Mouse (Mus musculus) neural tube, embryonic 12.5 days (tissue): ENCODE data around the gene Fance. TPM values are rescaled to one million over a fixed set of nuclear protein-coding genes. Genes with fewer than 3 reads are reported as not detected.
"Not testable (repeated sequence)": the region's sequence is repeated elsewhere in the genome, so short reads cannot be mapped to it uniquely, and the experiment has no call there.

Experiments used
- ATAC-seq: fragments of 200-750 bp; cut with Nextera tagmentation; 2 replicates; pipeline ENCODE4 v1.8.0; 2017; ENCODE audit warnings: low read depth, mild to moderate bottlenecking, moderate TSS enrichment, moderate library complexity; ENCODE audit not compliant: low FRiP score
- H3K27ac ChIP-seq: fragments of 300-500 bp; sonication (generic); 2 replicates; pipeline ENCODE4 v1.5.1; 2016
- H3K27me3 ChIP-seq: fragments of 300-500 bp; sonication (generic); replicated peaks from 2 replicates; pipeline ENCODE4 v1.6.1; 2016; ENCODE audit warnings: mild to moderate bottlenecking
- H3K36me3 ChIP-seq: fragments of 300-500 bp; sonication (generic); 2 replicates; pipeline ENCODE4 v1.6.1; 2016; ENCODE audit warnings: mild to moderate bottlenecking
- H3K4me1 ChIP-seq: fragments of 300-500 bp; sonication (generic); 2 replicates; pipeline ENCODE4 v1.6.1; 2016
- H3K4me2 ChIP-seq: fragments of 300-500 bp; sonication (generic); replicated peaks from 2 replicates; pipeline ENCODE4 v1.6.1; 2016; ENCODE audit warnings: mild to moderate bottlenecking
- H3K4me3 ChIP-seq: fragments of 300-500 bp; sonication (generic); 2 replicates; pipeline ENCODE4 v1.5.1; 2016
- H3K9ac ChIP-seq: fragments of 300-500 bp; sonication (generic); 2 replicates; pipeline ENCODE4 v1.6.1; 2016; ENCODE audit warnings: mild to moderate bottlenecking
- H3K9me3 ChIP-seq: fragments of 300-500 bp; sonication (generic); 2 replicates; pipeline ENCODE4 v1.6.1; 2016; ENCODE audit warnings: mild to moderate bottlenecking
- WGBS: fragments of 180-500 bp; shearing (Covaris S2); methylation state at CpG from one replicate; pipeline ENCODE4 v1.1.7; 2016; 5-methylcytosine and 5-hydroxymethylcytosine counted together
- polyA plus RNA-seq: library from polyadenylated mRNA; unstranded; fragments of >200 nt; fragmentation: Nextera tagmentation; extraction: Ambion mirVana; gene quantifications from 2 replicates; pipeline ENCODE4 v1.2.1, GENCODE M21; 2016

Gene Fance
- polyA plus RNA-seq, 1 experiment from 2014 or later = 31.2 TPM

- H3K4me3 ChIP-seq = peak overlapping the region; percentile 94
- WGBS = under 1% methylated on average over 25 of the region's 25 CpGs
- ATAC-seq = peak; percentile 30
- peak overlapping the region; percentile 96 for H3K4me2 ChIP-seq
- peak overlapping the region; percentile 98 for H3K9ac ChIP-seq
- no peaks in the 10 kb centered on the region for H3K9me3 ChIP-seq
- peak overlapping the region; percentile 86 for H3K27ac ChIP-seq
- H3K36me3 ChIP-seq = peaks cover 40% of the 10 kb centered on the region
- peaks cover 29% of the 10 kb centered on the region for H3K4me1 ChIP-seq
- no peaks in the 10 kb centered on the region for H3K27me3 ChIP-seq
Observed at GRCm38 (mm10) chr17:28328946-28329345, 15.6 kb downstream of the Fance start.

GRCm38 (mm10) chr17:28329503-28330231, 16.3 kb downstream of the Fance start:
- WGBS = 5% methylated on average over 4 of the region's 4 CpGs
- no peak for ATAC-seq

GRCm38 (mm10) chr17:28330232-28330546, 16.9 kb downstream of the Fance start:
- no peak overlapping the region for H3K27ac ChIP-seq
- H3K36me3 ChIP-seq = peaks cover 37% of the 10 kb centered on the region
- H3K27me3 ChIP-seq = no peaks in the 10 kb centered on the region
- 0 out of 2 replicates have a peak overlapping the region, but pooled peaks have one; percentile 94 for H3K4me3 ChIP-seq
- peaks cover 29% of the 10 kb centered on the region for H3K4me1 ChIP-seq
- H3K9ac ChIP-seq = peak overlapping the region; percentile 98; the same call in 1 of the 2 replicates
- ATAC-seq = no peak
- WGBS = 60% methylated on average over 2 of the region's 2 CpGs
- H3K9me3 ChIP-seq = no peaks in the 10 kb centered on the region
- peak overlapping the region; percentile 96 for H3K4me2 ChIP-seq

More at GRCm38 (mm10) chr17:28329503-28330231, 16.3 kb downstream of the Fance start:
- Histone ChIP-seq H3K9me3 (no peaks in the 10 kb centered on the region), H3K27me3 (no peaks in the 10 kb centered on the region), H3K4me3 (peak overlapping the region; percentile 94), H3K4me2 (peak overlapping the region; percentile 96), H3K4me1 (peaks cover 29% of the 10 kb centered on the region), H3K27ac (no peak overlapping the region), H3K36me3 (peaks cover 36% of the 10 kb centered on the region), H3K9ac (peak overlapping the region; percentile 98)

GRCm38 (mm10) chr17:28330590-28330989, 17.3 kb downstream of the Fance start:
- not testable (repeated sequence) for H3K9me3 ChIP-seq, ATAC-seq, H3K27ac ChIP-seq, H3K4me3 ChIP-seq, H3K27me3 ChIP-seq, H3K9ac ChIP-seq, H3K4me2 ChIP-seq
- 67% methylated on average over 8 of the region's 8 CpGs for WGBS
- Histone ChIP-seq H3K4me1 (peaks cover 29% of the 10 kb centered on the region), H3K36me3 (peaks cover 35% of the 10 kb centered on the region)

- Histone ChIP-seq H3K4me3 (no peak overlapping the region), H3K4me1 (peaks cover 29% of the 10 kb centered on the region), H3K9me3 (no peaks in the 10 kb centered on the region), H3K36me3 (peaks cover 34% of the 10 kb centered on the region), H3K4me2 (no peak overlapping the region), H3K27ac (no peak overlapping the region), H3K27me3 (no peaks in the 10 kb centered on the region), H3K9ac (no peak overlapping the region)
- 35% methylated on average over 5 of the region's 7 CpGs for WGBS
- ATAC-seq = no peak
Observed at GRCm38 (mm10) chr17:28331241-28332112, 18.2 kb downstream of the Fance start.

- no peaks in the 10 kb centered on the region for H3K27me3 ChIP-seq
- no peak overlapping the region for H3K27ac ChIP-seq
- H3K4me3 ChIP-seq = no peak overlapping the region
- WGBS = 40% methylated on average over 13 of the region's 13 CpGs
- peaks cover 29% of the 10 kb centered on the region for H3K4me1 ChIP-seq
- H3K9ac ChIP-seq = no peak overlapping the region
- H3K4me2 ChIP-seq = no peak overlapping the region
- peaks cover 34% of the 10 kb centered on the region for H3K36me3 ChIP-seq
- ATAC-seq = no peak
- H3K9me3 ChIP-seq = no peaks in the 10 kb centered on the region
Observed at GRCm38 (mm10) chr17:28332113-28332914, 19.0 kb downstream of the Fance start.

GRCm38 (mm10) chr17:28332915-28333546, 19.7 kb downstream of the Fance start:
- no peak overlapping the region for H3K9ac ChIP-seq

GRCm38 (mm10) chr17:28335267-28335666, 21.9 kb downstream of the Fance start:
- H3K9ac ChIP-seq = no peak overlapping the region
- H3K36me3 ChIP-seq = peaks cover 26% of the 10 kb centered on the region
- H3K27ac ChIP-seq = no peak overlapping the region
- H3K27me3 ChIP-seq = no peaks in the 10 kb centered on the region
- H3K9me3 ChIP-seq = no peaks in the 10 kb centered on the region
- 72% methylated on average over 10 of the region's 10 CpGs for WGBS
- no peak overlapping the region for H3K4me2 ChIP-seq
- no peak for ATAC-seq
- no peak overlapping the region for H3K4me3 ChIP-seq
- H3K4me1 ChIP-seq = peaks cover 9% of the 10 kb centered on the region

More at GRCm38 (mm10) chr17:28332915-28333546, 19.7 kb downstream of the Fance start:
- WGBS = 54% methylated on average over 31 of the region's 31 CpGs
- Histone ChIP-seq H3K4me1 (peaks cover 22% of the 10 kb centered on the region), H3K36me3 (peaks cover 34% of the 10 kb centered on the region), H3K27ac (no peak overlapping the region), H3K4me3 (no peak overlapping the region), H3K9me3 (no peaks in the 10 kb centered on the region), H3K4me2 (peak overlapping the region; percentile 5; the same call in 1 of the 2 replicates), H3K27me3 (no peaks in the 10 kb centered on the region)
- no peak for ATAC-seq

GRCm38 (mm10) chr17:28337547-28337946, 24.2 kb downstream of the Fance start:
- no peak overlapping the region for H3K9ac ChIP-seq
- no peak overlapping the region for H3K4me3 ChIP-seq
- ATAC-seq = no peak
- no peak overlapping the region for H3K27ac ChIP-seq
- H3K9me3 ChIP-seq = no peaks in the 10 kb centered on the region
- peaks cover 22% of the 10 kb centered on the region for H3K4me1 ChIP-seq
- 0 out of 2 replicates have a peak, but pooled peaks cover under 1% of the 10 kb centered on the region for H3K27me3 ChIP-seq
- H3K36me3 ChIP-seq = peaks cover 12% of the 10 kb centered on the region
- WGBS = 94% methylated on average over 7 of the region's 7 CpGs
- no peak overlapping the region for H3K4me2 ChIP-seq

- peak overlapping the region; percentile 36; the same call in 1 of the 2 replicates for H3K9ac ChIP-seq
- peak overlapping the region; percentile 60 for H3K4me2 ChIP-seq
- no peak overlapping the region for H3K4me3 ChIP-seq
- H3K9me3 ChIP-seq = no peaks in the 10 kb centered on the region
- H3K36me3 ChIP-seq = no peaks in the 10 kb centered on the region; the same call in 1 of the 2 replicates
- no peak overlapping the region for H3K27ac ChIP-seq
- peaks cover 30% of the 10 kb centered on the region for H3K4me1 ChIP-seq
- 77% methylated on average over 7 of the region's 7 CpGs for WGBS
- H3K27me3 ChIP-seq = peaks cover 17% of the 10 kb centered on the region; the same call in 1 of the 2 replicates
- ATAC-seq = peak; percentile 18; the same call in 1 of the 2 replicates
Observed at GRCm38 (mm10) chr17:28340578-28340977, 27.3 kb downstream of the Fance start.

- no peaks in the 10 kb centered on the region; the same call in 1 of the 2 replicates for H3K36me3 ChIP-seq
- H3K4me2 ChIP-seq = peak overlapping the region; percentile 60
- H3K27me3 ChIP-seq = peaks cover 22% of the 10 kb centered on the region
- no peak overlapping the region for H3K4me3 ChIP-seq
- H3K27ac ChIP-seq = no peak overlapping the region
- 5% methylated on average over 26 of the region's 26 CpGs for WGBS
- H3K9me3 ChIP-seq = no peaks in the 10 kb centered on the region
- peak overlapping the region; percentile 36 for H3K9ac ChIP-seq
- ATAC-seq = peak; percentile 68
- H3K4me1 ChIP-seq = peaks cover 35% of the 10 kb centered on the region
Observed at GRCm38 (mm10) chr17:28341091-28341490, 27.8 kb downstream of the Fance start.
